Mouse (Mus musculus) liver, adult 2 months (tissue): ENCODE results near the gene Smim5. TPM values are rescaled to one million over a fixed set of nuclear protein-coding genes. Genes with fewer than 3 reads are reported as not detected.

Experiments used
- DNase-seq: peaks from one replicate; pipeline ENCODE4 v3.0.0-alpha.2; 2011; ENCODE audit warnings: low read depth, low spot score; ENCODE audit errors: extremely low read depth
- H3K27ac ChIP-seq: fragments of 200-500 bp; replicated peaks from 2 replicates; pipeline ENCODE4 v1.5.1; 2012; ENCODE audit warnings: low read depth, mild to moderate bottlenecking, control low read depth, inconsistent platforms, low read length; ENCODE audit not compliant: insufficient read depth
- H3K27me3 ChIP-seq: fragments of 200-500 bp; 2 replicates; pipeline ENCODE4 v1.6.1; 2012; ENCODE audit warnings: mild to moderate bottlenecking, moderate library complexity, low read length, inconsistent platforms; ENCODE audit not compliant: control insufficient read depth, insufficient read depth
- H3K36me3 ChIP-seq: fragments of 200-500 bp; 2 replicates; pipeline ENCODE4 v1.6.1; 2012; ENCODE audit warnings: low read length, inconsistent platforms; ENCODE audit not compliant: control insufficient read depth, insufficient read depth
- H3K4me1 ChIP-seq: fragments of 200-500 bp; 2 replicates; pipeline ENCODE4 v1.6.1; 2011; ENCODE audit warnings: low read length; ENCODE audit not compliant: control insufficient read depth, insufficient read depth
- H3K4me3 ChIP-seq: fragments of 200-500 bp; 2 replicates; pipeline ENCODE4 v1.5.1; 2011; ENCODE audit warnings: low read depth, mild to moderate bottlenecking, control low read depth, low read length, moderate library complexity; ENCODE audit not compliant: insufficient read depth
- H3K79me2 ChIP-seq: fragments of 200-500 bp; 2 replicates; pipeline ENCODE4 v1.6.1; 2012; ENCODE audit warnings: inconsistent platforms, mild to moderate bottlenecking, low read length, moderate library complexity; ENCODE audit not compliant: control insufficient read depth, insufficient read depth
- H3K9ac ChIP-seq: fragments of 200-500 bp; 2 replicates; pipeline ENCODE4 v1.6.1; 2012; ENCODE audit warnings: low read depth, mild to moderate bottlenecking, control low read depth, inconsistent platforms, low read length
- CTCF ChIP-seq: fragments of 200-500 bp; IDR thresholded peaks from 2 replicates; pipeline ENCODE4 v1.5.1; 2011; ENCODE audit warnings: low read depth, low read length, control low read depth
- POLR2A ChIP-seq: fragments of 200-500 bp; IDR thresholded peaks from 2 replicates; pipeline ENCODE4 v1.6.1; 2011; ENCODE audit warnings: low read length, control low read depth; ENCODE audit not compliant: insufficient read depth; ENCODE audit errors: extremely low read depth
- WGBS: fragments of 180-500 bp; shearing (Covaris S2); methylation state at CpG from one replicate; pipeline ENCODE4 v1.1.7; 2018; 5-methylcytosine and 5-hydroxymethylcytosine counted together
- polyA plus RNA-seq: library from polyadenylated mRNA; depleted of rRNA; stranded (reverse); fragments of >200 nt; gene quantifications from 2 replicates; pipeline ENCODE4 v1.2.3, GENCODE M21; 2012
- total RNA-seq: library from RNA; depleted of rRNA; stranded (reverse); fragments of >200 nt; gene quantifications from 2 replicates; pipeline ENCODE4 v1.2.3, GENCODE M21; 2014

Smim5 gene
- total and polyA plus RNA-seq, 2 experiments: 0.38 TPM; not detected in 1

DNA sequence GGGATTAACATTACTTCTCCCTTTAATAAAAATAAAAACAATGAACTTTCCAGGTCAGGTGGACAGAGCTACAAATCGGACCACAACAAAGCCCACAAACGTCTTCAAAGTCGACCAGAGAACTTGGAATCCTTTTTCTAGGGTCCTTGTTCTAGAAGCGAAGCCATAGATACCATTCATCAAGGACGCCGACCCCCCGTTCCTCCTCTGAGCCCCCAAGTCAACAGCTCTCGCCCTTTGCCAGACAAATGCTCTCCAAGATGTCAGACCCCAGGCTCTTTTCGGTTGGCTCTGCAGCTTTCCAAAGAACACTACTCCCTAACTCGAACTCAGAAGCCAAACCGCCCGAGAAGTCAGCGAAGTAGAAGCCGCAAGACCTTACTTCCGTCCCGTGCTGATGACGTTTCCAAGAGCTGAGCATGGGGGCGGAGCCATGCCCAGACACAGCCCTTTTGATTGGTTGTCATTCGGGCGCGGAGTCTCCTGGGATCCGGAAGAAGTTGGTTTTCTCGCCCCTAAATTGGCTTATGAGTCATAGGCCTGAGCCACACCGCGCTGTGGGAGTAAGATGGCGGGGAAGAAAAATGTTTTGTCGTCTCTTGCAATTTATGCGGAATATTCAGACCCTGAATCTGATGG is 33.5 kb downstream of the Smim5 start, which contains the start of the genes Sap30bp and Recql5:
Sap30bp (plus strand) TSS at position 175 of the 639 bp plus-strand sequence.
Recql5 (minus strand) TSS at position 370 of the 639 bp plus-strand sequence.
- H3K36me3 ChIP-seq: peaks cover 13% of the 10 kb centered on the region
- peaks cover 4% of the 10 kb centered on the region for H3K4me1 ChIP-seq
- peak within 1 kb of the TSS; percentile 68 for H3K4me3 ChIP-seq
- peak; percentile 93 for DNase-seq
- peak within 1 kb of the TSS; percentile 69 for H3K9ac ChIP-seq
- H3K79me2 ChIP-seq: peaks cover 7% of the 10 kb centered on the region; the same call in 1 of the 2 replicates
- no peaks in the 10 kb centered on the region for H3K27me3 ChIP-seq
- WGBS: under 1% methylated on average over 28 of the region's 28 CpGs
- H3K27ac ChIP-seq: no peak within 1 kb of the TSS
- TF ChIP-seq CTCF (no peak), POLR2A (peak; percentile 50; the same call in 1 of the 2 replicates)

DNA sequence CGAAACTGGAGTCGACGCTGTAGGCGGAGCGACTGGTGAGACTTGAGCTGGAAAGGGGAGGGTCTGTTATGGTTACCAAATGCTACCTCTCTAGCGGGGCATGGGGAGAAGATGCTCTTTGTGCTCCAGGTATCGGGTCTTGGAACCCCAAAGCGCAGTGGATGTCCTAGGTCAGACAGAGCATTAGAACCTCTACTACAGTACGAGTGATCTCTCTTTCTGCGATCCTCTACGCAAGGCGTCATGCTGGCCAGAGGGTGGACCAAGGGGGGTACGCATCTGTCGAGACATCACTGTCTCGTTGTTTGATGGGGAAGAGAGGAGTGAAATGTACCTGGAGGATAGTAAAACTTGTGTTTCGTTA is 34.0 kb downstream of the Smim5 start:
- DNase-seq: no peak
- peak overlapping the region; percentile 69 for H3K9ac ChIP-seq
- WGBS: 0% methylated on average over 16 of the region's 16 CpGs
- H3K36me3 ChIP-seq: peaks cover 16% of the 10 kb centered on the region
- TF ChIP-seq CTCF: no peak
- no peak for TF ChIP-seq POLR2A
- H3K27me3 ChIP-seq: no peaks in the 10 kb centered on the region
- H3K4me1 ChIP-seq: peaks cover 4% of the 10 kb centered on the region
- no peak overlapping the region for H3K27ac ChIP-seq
- H3K4me3 ChIP-seq: peak overlapping the region; percentile 68
- peaks cover 7% of the 10 kb centered on the region; the same call in 1 of the 2 replicates for H3K79me2 ChIP-seq

DNA sequence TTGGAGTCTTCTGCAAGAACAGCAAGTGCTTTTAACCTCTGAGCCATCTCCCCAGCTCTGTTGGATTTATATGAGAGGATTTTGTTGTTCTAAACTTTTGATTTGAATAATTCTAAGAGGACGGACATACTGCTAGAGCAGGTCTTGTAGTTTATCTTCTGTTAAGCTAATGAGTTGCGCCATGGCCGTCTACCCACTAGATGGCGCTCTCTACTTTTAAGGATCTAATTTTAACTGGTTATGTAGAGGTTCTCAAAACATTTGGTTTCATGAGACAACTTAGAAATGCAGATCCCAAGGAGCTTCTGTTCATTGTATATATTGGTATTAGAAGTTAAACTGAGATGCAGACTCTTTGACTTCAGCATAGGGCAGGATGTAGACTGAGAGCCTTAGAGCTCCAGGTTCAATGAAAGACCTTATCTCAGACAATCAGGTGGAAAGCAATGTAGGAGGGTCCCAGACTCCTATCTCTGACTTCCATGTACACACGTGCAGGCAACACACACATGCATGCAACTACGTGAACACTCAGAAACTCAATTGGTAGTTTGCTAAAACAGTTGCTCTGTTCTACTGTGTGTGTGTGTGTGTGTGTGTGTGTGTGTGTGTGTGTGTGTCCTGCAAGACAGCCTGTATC is 40.0 kb downstream of the Smim5 start:
- Histone ChIP-seq H3K79me2 (no peaks in the 10 kb centered on the region), H3K27me3 (no peaks in the 10 kb centered on the region), H3K27ac (no peak overlapping the region), H3K36me3 (peaks cover 21% of the 10 kb centered on the region), H3K9ac (no peak overlapping the region), H3K4me1 (no peaks in the 10 kb centered on the region; the same call in 1 of the 2 replicates), H3K4me3 (no peak overlapping the region)
- TF ChIP-seq POLR2A: no peak
- TF ChIP-seq CTCF: peak; percentile 31; the same call in 1 of the 2 replicates
- peak; percentile 39 for DNase-seq
- WGBS: 37% methylated on average over 6 of the region's 6 CpGs

DNA sequence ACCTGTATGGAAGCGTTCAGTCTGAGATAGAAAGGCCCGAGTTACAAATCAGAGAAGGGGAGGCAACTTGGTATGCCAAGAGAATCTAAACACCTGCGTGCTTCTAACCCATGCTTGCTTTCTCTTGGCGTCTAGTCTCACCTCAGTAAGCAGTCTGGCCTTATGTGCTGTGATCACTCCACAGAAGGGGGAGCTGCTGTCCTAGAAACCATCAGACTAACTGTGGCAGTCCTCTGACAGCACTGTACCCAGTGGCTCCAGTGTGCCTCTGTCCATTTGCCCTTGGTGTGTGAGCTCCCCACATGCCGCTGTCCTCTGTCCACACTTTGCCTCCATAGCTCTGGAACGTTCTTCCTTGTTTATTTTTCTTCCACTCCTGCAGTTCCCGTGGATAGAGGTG is 42.2 kb downstream of the Smim5 start:
- no peak for TF ChIP-seq POLR2A
- TF ChIP-seq CTCF: no peak
- Histone ChIP-seq H3K4me1 (no peaks in the 10 kb centered on the region), H3K27ac (no peak overlapping the region), H3K4me3 (no peak overlapping the region), H3K36me3 (peaks cover 15% of the 10 kb centered on the region), H3K27me3 (no peaks in the 10 kb centered on the region), H3K79me2 (no peaks in the 10 kb centered on the region), H3K9ac (no peak overlapping the region)
- no peak for DNase-seq
- 86% methylated on average over 7 of the region's 7 CpGs for WGBS

DNA sequence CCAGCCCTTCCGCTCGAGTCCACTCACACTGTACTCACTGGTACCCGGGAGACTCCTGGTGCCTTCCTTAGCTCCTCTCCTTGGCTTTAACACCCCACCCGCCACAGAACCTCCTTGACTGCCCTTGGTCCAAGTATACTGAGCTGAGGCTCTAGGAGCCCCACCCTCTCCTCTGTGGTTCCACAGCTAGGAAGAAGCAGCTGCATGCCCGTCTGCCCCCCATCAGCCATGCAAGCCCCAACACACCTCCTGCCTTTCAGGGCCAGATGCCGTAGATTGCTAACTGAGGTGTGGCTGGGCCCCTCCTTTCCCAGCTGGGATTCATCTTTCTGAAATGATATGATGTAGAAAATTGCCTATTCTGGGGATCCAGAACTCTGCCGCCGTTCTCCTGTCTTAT is 45.5 kb downstream of the Smim5 start:
- DNase-seq: no peak

More for the DNA sequence above, 45.5 kb downstream of the Smim5 start:
- no peak overlapping the region for H3K27ac ChIP-seq
- no peak overlapping the region for H3K9ac ChIP-seq
- H3K4me1 ChIP-seq: no peaks in the 10 kb centered on the region
- H3K36me3 ChIP-seq: peaks cover 5% of the 10 kb centered on the region; the same call in 1 of the 2 replicates
- H3K4me3 ChIP-seq: no peak overlapping the region
- no peak for TF ChIP-seq POLR2A
- no peak for TF ChIP-seq CTCF
- no peaks in the 10 kb centered on the region for H3K79me2 ChIP-seq
- WGBS: 92% methylated on average over 8 of the region's 8 CpGs
- H3K27me3 ChIP-seq: no peaks in the 10 kb centered on the region
